Mouse (Mus musculus) thymus, postnatal 36 days (tissue): ENCODE results near the gene Hecw2.
A peak's percentile ranks its signal among the peaks of the same experiment; 100 is the strongest.

Source experiments
- DNase-seq, 2 experiments: peaks; one replicate each; pipeline ENCODE4 v3.0.0; 2022; ENCODE audit warnings: mixed read lengths in 2 of 2

Hecw2 gene

GRCm38 (mm10) chr1:53882480-53882879 lies 312.5 kb downstream of the Hecw2 start:
- no peak for DNase-seq

GRCm38 (mm10) chr1:53875919-53876318 lies 319.0 kb downstream of the Hecw2 start:
- peak; percentile 36 to 45 for DNase-seq

- DNase-seq = no peak
Measured at GRCm38 (mm10) chr1:53867316-53867715, 327.7 kb downstream of the Hecw2 start.

- no peak for DNase-seq
Measured at GRCm38 (mm10) chr1:53866374-53866902, 328.5 kb downstream of the Hecw2 start.

- DNase-seq = no peak
Measured at GRCm38 (mm10) chr1:53864046-53864445, 330.9 kb downstream of the Hecw2 start.

- no peak for DNase-seq
Measured at GRCm38 (mm10) chr1:53860611-53861010, 334.4 kb downstream of the Hecw2 start.

- no peak for DNase-seq
Measured at GRCm38 (mm10) chr1:53859175-53859574, 335.8 kb downstream of the Hecw2 start.

- DNase-seq = peak; percentile 37 to 59
Measured at GRCm38 (mm10) chr1:53856501-53857103, 338.4 kb downstream of the Hecw2 start.

GRCm38 (mm10) chr1:53855732-53856131 lies 339.2 kb downstream of the Hecw2 start:
- DNase-seq = no peak

- DNase-seq = no peak
Measured at GRCm38 (mm10) chr1:53852086-53852610, 342.8 kb downstream of the Hecw2 start.

GRCm38 (mm10) chr1:53851334-53851733 lies 343.6 kb downstream of the Hecw2 start:
- peak; percentile 57 to 69 for DNase-seq

- DNase-seq = peak; percentile 54 to 64
Measured at GRCm38 (mm10) chr1:53850891-53851290, 344.1 kb downstream of the Hecw2 start.

- DNase-seq = no peak
Measured at GRCm38 (mm10) chr1:53846665-53847237, 348.2 kb downstream of the Hecw2 start.

GRCm38 (mm10) chr1:53845854-53846253 lies 349.1 kb downstream of the Hecw2 start:
- no peak for DNase-seq

GRCm38 (mm10) chr1:53844914-53845612 lies 349.9 kb downstream of the Hecw2 start:
- DNase-seq = no peak

- no peak for DNase-seq
Measured at GRCm38 (mm10) chr1:53844122-53844913, 350.6 kb downstream of the Hecw2 start.

GRCm38 (mm10) chr1:53843051-53843450 lies 351.9 kb downstream of the Hecw2 start:
- DNase-seq = no peak

- no peak for DNase-seq
Measured at GRCm38 (mm10) chr1:53841080-53841479, 353.9 kb downstream of the Hecw2 start.

GRCm38 (mm10) chr1:53839392-53839791 lies 355.6 kb downstream of the Hecw2 start:
- no peak for DNase-seq

- DNase-seq = no peak
Measured at GRCm38 (mm10) chr1:53838182-53838859, 356.6 kb downstream of the Hecw2 start.

- DNase-seq = no peak
Measured at GRCm38 (mm10) chr1:53830286-53830685, 364.7 kb downstream of the Hecw2 start.

- DNase-seq = no peak
Measured at GRCm38 (mm10) chr1:53829089-53829488, 365.9 kb downstream of the Hecw2 start.
